Mouse (Mus musculus) liver, adult 2 months (tissue): ENCODE measurements at regions not wholly inside any gene's neighbourhood (a gene's known extent, or its start where the extent isn't known, plus 50 kb on each side); places are given as distances from the start of the nearest gene placed in this dataset.

ENCODE experiments used
- DNase-seq: peaks from one replicate; pipeline ENCODE4 v3.0.0-alpha.2; 2011; ENCODE audit warnings: low read depth, low spot score; ENCODE audit errors: extremely low read depth
- H3K27ac ChIP-seq: fragments of 200-500 bp; replicated peaks from 2 replicates; pipeline ENCODE4 v1.5.1; 2012; ENCODE audit warnings: low read depth, mild to moderate bottlenecking, control low read depth, inconsistent platforms, low read length; ENCODE audit not compliant: insufficient read depth
- H3K27me3 ChIP-seq: fragments of 200-500 bp; 2 replicates; pipeline ENCODE4 v1.6.1; 2012; ENCODE audit warnings: mild to moderate bottlenecking, moderate library complexity, low read length, inconsistent platforms; ENCODE audit not compliant: control insufficient read depth, insufficient read depth
- H3K36me3 ChIP-seq: fragments of 200-500 bp; 2 replicates; pipeline ENCODE4 v1.6.1; 2012; ENCODE audit warnings: low read length, inconsistent platforms; ENCODE audit not compliant: control insufficient read depth, insufficient read depth
- H3K4me1 ChIP-seq: fragments of 200-500 bp; 2 replicates; pipeline ENCODE4 v1.6.1; 2011; ENCODE audit warnings: low read length; ENCODE audit not compliant: control insufficient read depth, insufficient read depth
- H3K4me3 ChIP-seq: fragments of 200-500 bp; 2 replicates; pipeline ENCODE4 v1.5.1; 2011; ENCODE audit warnings: low read depth, mild to moderate bottlenecking, control low read depth, low read length, moderate library complexity; ENCODE audit not compliant: insufficient read depth
- H3K79me2 ChIP-seq: fragments of 200-500 bp; 2 replicates; pipeline ENCODE4 v1.6.1; 2012; ENCODE audit warnings: inconsistent platforms, mild to moderate bottlenecking, low read length, moderate library complexity; ENCODE audit not compliant: control insufficient read depth, insufficient read depth
- H3K9ac ChIP-seq: fragments of 200-500 bp; 2 replicates; pipeline ENCODE4 v1.6.1; 2012; ENCODE audit warnings: low read depth, mild to moderate bottlenecking, control low read depth, inconsistent platforms, low read length
- CTCF ChIP-seq: fragments of 200-500 bp; IDR thresholded peaks from 2 replicates; pipeline ENCODE4 v1.5.1; 2011; ENCODE audit warnings: low read depth, low read length, control low read depth
- POLR2A ChIP-seq: fragments of 200-500 bp; IDR thresholded peaks from 2 replicates; pipeline ENCODE4 v1.6.1; 2011; ENCODE audit warnings: low read length, control low read depth; ENCODE audit not compliant: insufficient read depth; ENCODE audit errors: extremely low read depth
- WGBS: fragments of 180-500 bp; shearing (Covaris S2); methylation state at CpG from one replicate; pipeline ENCODE4 v1.1.7; 2018; 5-methylcytosine and 5-hydroxymethylcytosine counted together

GRCm38 (mm10) chr1:92698541-92698940 is 49.9 kb upstream of the Otos start:
- TF ChIP-seq POLR2A = no peak
- no peak for TF ChIP-seq CTCF
- 92% methylated on average over 3 of the region's 3 CpGs for WGBS
- Histone ChIP-seq H3K27me3 (no peaks in the 10 kb centered on the region), H3K27ac (no peak overlapping the region), H3K9ac (no peak overlapping the region), H3K79me2 (no peaks in the 10 kb centered on the region), H3K36me3 (no peaks in the 10 kb centered on the region), H3K4me3 (no peak overlapping the region), H3K4me1 (no peaks in the 10 kb centered on the region)
- DNase-seq = no peak
